Mouse (Mus musculus) forebrain, embryonic 14.5 days (tissue): ENCODE measurements around the gene Stk32b. TPM values are rescaled to one million over a fixed set of nuclear protein-coding genes. Genes with fewer than 3 reads are reported as not detected.

Experiments used
- ATAC-seq: fragments of 200-750 bp; cut with Nextera tagmentation; 2 replicates; pipeline ENCODE4 v1.8.0; 2017; ENCODE audit warnings: mild to moderate bottlenecking, moderate library complexity
- DNase-seq: peaks from one replicate; pipeline ENCODE4 v3.0.0-alpha.2; 2015; ENCODE audit warnings: low spot score
- H3K27ac ChIP-seq: fragments of 300-500 bp; sonication (generic); 2 replicates; pipeline ENCODE4 v1.5.1; 2014; ENCODE audit warnings: low read depth, mild to moderate bottlenecking, control low read depth, low read length, moderate library complexity
- H3K27me3 ChIP-seq: fragments of 300-500 bp; sonication (generic); replicated peaks from 2 replicates; pipeline ENCODE4 v1.6.1; 2014; ENCODE audit warnings: low read length, control low read depth, mixed read lengths; ENCODE audit not compliant: control insufficient read depth, insufficient read depth
- H3K36me3 ChIP-seq: fragments of 300-500 bp; sonication (generic); 2 replicates; pipeline ENCODE4 v1.6.1; 2014; ENCODE audit warnings: low read length, control low read depth; ENCODE audit not compliant: control insufficient read depth, insufficient read depth
- H3K4me1 ChIP-seq: fragments of 300-500 bp; sonication (generic); 2 replicates; pipeline ENCODE4 v1.6.1; 2014; ENCODE audit warnings: antibody characterized with exemption, low read length, control low read depth; ENCODE audit not compliant: control insufficient read depth, insufficient read depth
- H3K4me2 ChIP-seq: fragments of 300-500 bp; sonication (generic); 2 replicates; pipeline ENCODE4 v1.6.1; 2014; ENCODE audit warnings: mild to moderate bottlenecking, control low read depth, low read length
- H3K4me3 ChIP-seq: fragments of 300-500 bp; sonication (generic); 2 replicates; pipeline ENCODE4 v1.5.1; 2014; ENCODE audit warnings: low read depth, low read length, control low read depth
- H3K9ac ChIP-seq: fragments of 300-500 bp; sonication (generic); 2 replicates; pipeline ENCODE4 v1.6.1; 2014; ENCODE audit warnings: mild to moderate bottlenecking, low read length, control low read depth, moderate library complexity
- H3K9me3 ChIP-seq: fragments of 300-500 bp; sonication (generic); replicated peaks from 2 replicates; pipeline ENCODE4 v1.6.1; 2016; ENCODE audit warnings: low read length, control low read depth, mixed read lengths; ENCODE audit not compliant: control insufficient read depth
- WGBS: fragments of 180-500 bp; shearing (Covaris S2); extraction: QIAGEN DNeasy Blood & Tissue Kit; methylation state at CpG from one replicate; pipeline ENCODE4 v1.1.7; 2014; 5-methylcytosine and 5-hydroxymethylcytosine counted together
- polyA plus RNA-seq: library from polyadenylated mRNA; unstranded; fragments of >200 nt; fragmentation: Nextera tagmentation; extraction: Ambion mirVana; gene quantifications from 2 replicates; pipeline ENCODE4 v1.2.1, GENCODE M21; 2014

Gene Stk32b
- polyA plus RNA-seq, 1 experiment from 2014 or later: 22.5 TPM

DNA sequence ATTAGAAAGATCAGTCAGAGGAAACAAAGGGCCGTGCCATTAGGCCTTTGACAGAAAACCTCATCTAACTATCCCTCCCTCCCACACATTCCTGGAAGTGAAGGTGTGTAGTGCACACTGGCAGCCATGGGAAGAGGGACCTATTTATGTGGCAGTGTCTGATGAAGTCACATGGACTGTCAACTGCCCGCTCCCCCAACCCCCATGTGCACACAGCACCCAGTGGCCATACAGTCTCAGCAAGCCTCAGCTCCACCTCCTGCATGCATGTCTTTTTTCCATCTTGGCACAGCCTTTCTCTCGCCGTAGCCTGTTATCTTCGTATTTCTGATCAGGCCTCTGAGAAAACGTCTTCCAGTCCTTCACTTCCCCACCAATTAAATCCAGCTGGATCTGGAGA lies 130.9 kb downstream of the Stk32b start:
- Histone ChIP-seq H3K9ac (no peak overlapping the region), H3K4me1 (no peaks in the 10 kb centered on the region), H3K4me2 (no peak overlapping the region), H3K9me3 (no peaks in the 10 kb centered on the region), H3K27me3 (no peaks in the 10 kb centered on the region), H3K36me3 (no peaks in the 10 kb centered on the region), H3K4me3 (no peak overlapping the region), H3K27ac (no peak overlapping the region)
- WGBS: 78% methylated on average over 6 of the region's 6 CpGs
- ATAC-seq: no peak
- no peak for DNase-seq

DNA sequence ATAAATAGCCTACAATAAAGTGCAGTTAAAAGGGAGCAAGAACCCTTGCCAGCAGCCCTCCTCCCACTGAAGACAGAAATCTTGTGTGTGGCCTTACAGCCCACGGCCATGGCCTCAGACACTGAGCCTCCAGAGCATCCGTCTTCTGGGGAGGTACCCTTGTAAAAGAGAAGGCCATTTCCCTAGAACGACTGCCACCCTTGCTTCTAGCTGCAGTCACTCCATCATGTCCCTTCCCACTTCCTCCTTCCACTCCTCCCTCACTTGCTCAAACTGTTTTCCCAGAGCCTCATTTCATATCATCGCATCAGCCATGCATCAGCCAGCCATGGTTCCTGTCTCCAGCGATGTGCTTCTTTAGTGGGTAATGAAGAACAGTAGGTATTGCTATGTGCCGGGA lies 141.5 kb downstream of the Stk32b start:
- Histone ChIP-seq H3K9ac (no peak overlapping the region), H3K36me3 (no peaks in the 10 kb centered on the region), H3K4me3 (no peak overlapping the region), H3K27ac (no peak overlapping the region), H3K4me2 (no peak overlapping the region), H3K27me3 (no peaks in the 10 kb centered on the region), H3K9me3 (no peaks in the 10 kb centered on the region), H3K4me1 (no peaks in the 10 kb centered on the region)
- DNase-seq: no peak
- 81% methylated on average over 6 of the region's 6 CpGs for WGBS
- no peak for ATAC-seq

DNA sequence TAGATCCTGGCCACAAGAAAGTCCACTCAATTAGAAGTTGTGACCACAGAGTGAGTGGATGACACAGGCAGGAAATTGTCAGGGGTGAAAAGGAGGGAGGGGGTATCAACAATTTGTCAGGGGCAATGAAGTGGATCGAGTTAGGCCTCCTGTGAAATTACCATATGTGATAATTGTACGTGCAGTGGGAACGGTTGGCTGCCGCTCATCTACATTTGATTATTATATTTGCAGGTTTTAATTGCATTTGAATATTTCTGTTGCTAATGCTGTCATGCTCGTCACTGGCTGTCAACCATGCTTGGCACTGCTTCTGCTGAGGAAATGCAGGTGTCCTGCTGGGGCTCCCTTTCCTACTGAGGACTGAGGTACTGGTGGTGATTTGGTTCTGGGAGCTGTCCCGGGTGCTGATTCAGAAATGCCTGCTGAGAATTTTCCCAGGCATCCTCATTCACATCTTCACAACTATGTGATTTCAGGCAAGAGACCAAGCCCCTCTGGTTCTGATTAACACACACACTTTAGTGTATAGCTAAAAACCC lies 159.6 kb downstream of the Stk32b start:
- 0 out of 2 replicates have a peak, but pooled peaks cover 2% of the 10 kb centered on the region for H3K4me1 ChIP-seq
- 51% methylated on average over 6 of the region's 6 CpGs for WGBS
- H3K27ac ChIP-seq: peak overlapping the region; percentile 21; the same call in 1 of the 2 replicates
- H3K4me3 ChIP-seq: no peak overlapping the region
- H3K36me3 ChIP-seq: no peaks in the 10 kb centered on the region
- H3K27me3 ChIP-seq: no peaks in the 10 kb centered on the region
- H3K9me3 ChIP-seq: no peaks in the 10 kb centered on the region
- H3K9ac ChIP-seq: no peak overlapping the region
- DNase-seq: peak; percentile 46
- no peak overlapping the region for H3K4me2 ChIP-seq
- peak; percentile 55; the same call in 1 of the 2 replicates for ATAC-seq

DNA sequence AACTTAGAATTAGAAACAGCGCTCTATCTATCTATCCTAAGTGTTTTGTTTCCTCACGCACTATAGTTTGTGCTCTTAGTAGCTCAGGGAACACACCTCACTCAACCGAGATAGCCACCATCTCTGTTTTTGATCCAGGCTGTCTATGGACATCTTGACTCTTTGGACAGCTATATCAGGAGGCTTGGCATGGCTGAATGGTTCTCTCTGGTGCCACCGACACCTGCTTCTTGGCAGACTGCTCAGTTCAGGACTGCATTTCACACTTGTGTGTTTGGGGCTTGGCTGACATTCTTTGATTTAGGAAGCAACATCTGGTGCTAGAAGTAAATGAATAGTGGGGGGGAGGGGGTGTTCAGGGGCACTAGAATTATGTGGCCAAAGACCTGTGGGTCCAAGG lies 162.7 kb downstream of the Stk32b start:
- DNase-seq: no peak
- 87% methylated on average over 4 of the region's 4 CpGs for WGBS

DNA sequence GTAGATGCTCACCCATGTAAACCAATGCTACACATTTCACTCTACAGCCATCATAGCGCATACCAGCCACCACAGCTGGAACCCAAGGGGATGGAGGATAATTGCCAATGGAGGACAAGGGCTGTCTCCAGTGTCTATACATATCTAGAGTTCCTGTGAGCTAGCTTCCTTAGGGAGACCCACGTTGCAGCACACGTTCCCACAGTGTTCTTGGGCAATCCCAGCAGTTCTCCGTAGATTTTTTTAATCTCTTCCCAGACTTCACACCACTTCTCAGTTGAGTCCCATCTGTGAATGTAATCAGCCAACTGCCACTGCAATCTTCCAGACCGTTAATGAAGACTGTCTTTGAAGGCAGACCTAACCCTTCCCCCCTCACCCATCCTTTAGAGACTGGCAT lies 165.3 kb downstream of the Stk32b start:
- ATAC-seq (no peak), DNase-seq (peak; percentile 23)
- Histone ChIP-seq H3K4me1 (no peaks in the 10 kb centered on the region), H3K36me3 (no peaks in the 10 kb centered on the region), H3K27me3 (no peaks in the 10 kb centered on the region), H3K4me2 (no peak overlapping the region), H3K4me3 (no peak overlapping the region), H3K9me3 (no peaks in the 10 kb centered on the region), H3K9ac (no peak overlapping the region), H3K27ac (no peak overlapping the region)
- WGBS: 72% methylated on average over 5 of the region's 5 CpGs

More for the DNA sequence above, 162.7 kb downstream of the Stk32b start:
- 0 out of 2 replicates have a peak, but pooled peaks cover 2% of the 10 kb centered on the region for H3K4me1 ChIP-seq
- H3K36me3 ChIP-seq: no peaks in the 10 kb centered on the region
- no peak for ATAC-seq
- H3K27ac ChIP-seq: no peak overlapping the region
- H3K9ac ChIP-seq: no peak overlapping the region
- H3K9me3 ChIP-seq: no peaks in the 10 kb centered on the region
- H3K4me2 ChIP-seq: no peak overlapping the region
- no peak overlapping the region for H3K4me3 ChIP-seq
- H3K27me3 ChIP-seq: no peaks in the 10 kb centered on the region

DNA sequence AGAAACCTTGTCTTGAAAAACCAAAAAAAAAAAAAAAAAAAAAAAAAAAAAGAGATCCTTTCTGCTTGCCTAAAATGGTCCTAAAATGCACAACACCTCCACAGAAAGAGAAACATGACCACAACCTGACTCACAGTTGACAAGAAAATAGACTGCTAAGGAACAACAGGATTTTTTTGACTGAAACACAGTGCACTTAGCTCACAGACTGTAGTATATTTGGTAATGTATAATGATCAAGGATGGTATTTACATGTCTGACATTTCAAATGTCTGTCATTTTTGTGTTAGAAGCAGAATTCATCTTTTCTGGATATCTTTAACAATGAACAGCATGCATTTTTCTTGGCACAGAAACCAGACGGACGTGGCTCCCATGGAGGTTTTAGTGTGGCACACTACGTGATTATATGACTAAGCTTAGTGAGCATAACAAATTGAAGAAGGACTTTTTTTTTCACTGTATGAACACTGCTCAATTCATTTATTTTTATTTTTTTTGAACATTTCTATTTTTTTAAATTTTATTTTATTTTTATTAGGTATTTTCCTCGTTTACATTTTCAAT lies 181.2 kb downstream of the Stk32b start:
- H3K4me3 ChIP-seq: no peak overlapping the region
- H3K27ac ChIP-seq: no peak overlapping the region
- H3K9ac ChIP-seq: no peak overlapping the region
- ATAC-seq: no peak
- peak; percentile 31 for DNase-seq
- H3K9me3 ChIP-seq: no peaks in the 10 kb centered on the region
- WGBS: 77% methylated on average over 4 of the region's 4 CpGs
- no peak overlapping the region for H3K4me2 ChIP-seq
- H3K27me3 ChIP-seq: no peaks in the 10 kb centered on the region
- no peaks in the 10 kb centered on the region for H3K4me1 ChIP-seq
- no peaks in the 10 kb centered on the region for H3K36me3 ChIP-seq

DNA sequence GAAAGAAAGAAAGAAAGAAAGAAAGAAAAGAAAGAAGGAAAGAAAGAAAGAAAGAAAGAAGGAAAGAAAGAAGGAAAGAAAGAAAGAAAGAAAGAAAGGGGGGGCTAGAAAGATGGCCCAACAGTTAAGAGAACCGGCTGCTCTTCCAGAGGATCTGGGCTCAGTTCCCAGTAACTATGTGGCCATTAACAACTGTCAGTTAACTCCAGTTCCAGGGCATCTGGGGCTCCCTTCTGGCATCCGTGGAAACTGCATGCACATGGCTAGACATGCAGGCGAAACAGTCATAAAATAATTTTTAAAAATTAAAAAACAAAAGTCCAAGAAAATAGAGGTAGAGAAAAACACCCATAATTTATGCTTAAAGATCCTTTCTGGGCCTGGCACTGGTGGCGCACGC lies 181.7 kb downstream of the Stk32b start:
- peak; percentile 73 for DNase-seq
- ATAC-seq: no peak
- WGBS: 82% methylated on average over 5 of the region's 5 CpGs

DNA sequence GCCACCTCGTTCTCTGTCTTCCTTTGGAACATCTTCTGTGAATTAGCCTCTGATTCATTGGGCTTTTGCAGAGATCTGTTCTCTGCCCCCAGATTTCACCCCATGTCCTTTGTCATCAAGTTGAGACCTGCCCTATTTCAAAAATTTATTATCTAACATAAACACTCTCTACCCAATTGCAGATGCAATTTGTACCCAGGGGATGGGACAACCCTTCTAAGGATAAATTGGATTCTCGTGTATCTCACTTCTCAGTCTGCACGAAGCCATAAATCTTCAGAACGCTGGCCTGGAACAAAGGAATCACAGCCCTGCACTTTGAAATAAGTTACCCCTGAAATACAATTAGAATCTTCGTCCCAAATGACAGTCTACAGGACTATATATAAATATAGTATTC lies 191.6 kb downstream of the Stk32b start:
- Histone ChIP-seq H3K9me3 (no peaks in the 10 kb centered on the region), H3K4me1 (no peaks in the 10 kb centered on the region), H3K4me3 (no peak overlapping the region), H3K27ac (no peak overlapping the region), H3K36me3 (no peaks in the 10 kb centered on the region), H3K4me2 (no peak overlapping the region), H3K27me3 (no peaks in the 10 kb centered on the region), H3K9ac (no peak overlapping the region)
- ATAC-seq: no peak
- 94% methylated on average over 5 of the region's 5 CpGs for WGBS
- DNase-seq: no peak

More for the DNA sequence above, 181.7 kb downstream of the Stk32b start:
- Histone ChIP-seq H3K9ac (no peak overlapping the region), H3K4me2 (no peak overlapping the region), H3K27me3 (no peaks in the 10 kb centered on the region), H3K4me3 (no peak overlapping the region), H3K9me3 (no peaks in the 10 kb centered on the region), H3K36me3 (no peaks in the 10 kb centered on the region), H3K4me1 (no peaks in the 10 kb centered on the region), H3K27ac (no peak overlapping the region)

DNA sequence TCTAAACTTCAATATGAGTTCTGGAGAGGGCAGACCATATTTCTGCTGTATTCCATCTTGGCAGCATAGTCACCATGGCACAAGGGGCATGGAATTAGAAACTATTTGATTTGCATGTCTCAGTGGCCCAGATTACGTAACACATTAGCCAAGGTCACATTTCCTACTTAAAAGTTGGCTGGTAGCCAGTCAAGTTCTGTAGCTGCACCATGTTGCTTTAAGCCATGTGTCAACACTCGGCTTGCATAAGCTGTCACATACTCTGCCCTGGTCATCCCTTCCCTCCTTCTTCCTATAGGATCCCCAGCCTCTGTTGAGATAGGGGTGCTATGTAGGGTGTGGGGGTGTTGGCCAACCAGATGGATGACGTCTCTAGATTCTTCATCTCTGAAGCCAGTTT lies 196.5 kb downstream of the Stk32b start:
- H3K27ac ChIP-seq: no peak overlapping the region
- no peak for ATAC-seq
- no peak for DNase-seq
- H3K27me3 ChIP-seq: no peaks in the 10 kb centered on the region
- H3K9me3 ChIP-seq: no peaks in the 10 kb centered on the region
- H3K4me3 ChIP-seq: no peak overlapping the region
- WGBS: 84% methylated on average over 3 of the region's 3 CpGs
- no peak overlapping the region for H3K4me2 ChIP-seq
- no peak overlapping the region for H3K9ac ChIP-seq
- no peaks in the 10 kb centered on the region for H3K4me1 ChIP-seq
- no peaks in the 10 kb centered on the region for H3K36me3 ChIP-seq
